Mouse (Mus musculus) heart, postnatal 10 days (tissue): ENCODE results near the gene Prkar2b. TPM values are rescaled to one million over a fixed set of nuclear protein-coding genes. Genes with fewer than 3 reads are reported as not detected.
A peak's percentile ranks its signal among the peaks of the same experiment; 100 is the strongest.

Experiments
- DNase-seq, 2 experiments: peaks; one replicate each; pipeline ENCODE4 v3.0.0; 2021
- intact Hi-C: fragments of 180-260 bp; cut with DNase I; formaldehyde crosslinking; loops from one replicate; pipeline ENCODE4 v1.15.1; 2025
- total RNA-seq, 2 experiments: library from RNA; stranded (reverse); gene quantifications; 2 replicates each; pipeline ENCODE4 v1.2.3; 2021

Prkar2b gene
- total RNA-seq, 2 experiments from 2014 or later = 15.3 to 51.6 TPM

DNA sequence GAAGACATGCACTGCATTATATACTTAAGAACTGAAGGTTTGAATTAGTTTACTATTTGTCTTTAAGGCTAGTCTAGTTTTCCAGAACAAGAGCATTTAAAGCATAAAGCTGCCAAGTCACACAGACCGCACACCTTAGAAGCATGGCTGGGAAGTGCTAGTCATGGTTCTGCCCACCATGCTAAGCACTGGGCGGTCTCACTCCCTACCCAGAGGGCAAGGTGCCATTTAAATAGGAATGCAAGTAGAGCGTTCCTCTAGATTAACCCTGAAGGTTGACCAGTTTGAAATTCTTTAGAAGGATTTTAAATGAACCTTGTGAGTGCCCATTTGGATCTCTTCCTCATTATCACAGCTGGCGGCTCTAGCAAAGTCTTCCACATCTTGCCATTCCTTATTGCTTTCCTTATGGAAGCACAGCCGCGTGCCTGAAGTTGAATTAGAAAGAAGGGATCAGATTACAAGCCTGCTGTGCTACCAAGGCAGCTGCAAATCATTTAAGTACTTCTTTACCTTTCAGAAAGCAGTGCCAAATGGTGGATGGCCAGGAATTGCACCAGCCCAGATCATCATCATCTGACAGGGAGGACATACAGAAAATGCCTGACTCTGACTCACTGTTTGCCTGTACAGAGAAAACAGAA, 124.3 kb downstream of the Prkar2b start:
- intact Hi-C loops = no loop called here
- DNase-seq = no peak

GRCm38 (mm10) chr12:31931818-31932217, 129.3 kb downstream of the Prkar2b start:
- intact Hi-C loops = no loop called here
- no peak for DNase-seq

GRCm38 (mm10) chr12:31928498-31928897, 132.6 kb downstream of the Prkar2b start:
- intact Hi-C loops = loop anchor here (5.0 to 10.0 kb wide), 2 partner anchors 201 to 554 kb away; no protein-coding TSS in a partner anchor
- DNase-seq = no peak

DNA sequence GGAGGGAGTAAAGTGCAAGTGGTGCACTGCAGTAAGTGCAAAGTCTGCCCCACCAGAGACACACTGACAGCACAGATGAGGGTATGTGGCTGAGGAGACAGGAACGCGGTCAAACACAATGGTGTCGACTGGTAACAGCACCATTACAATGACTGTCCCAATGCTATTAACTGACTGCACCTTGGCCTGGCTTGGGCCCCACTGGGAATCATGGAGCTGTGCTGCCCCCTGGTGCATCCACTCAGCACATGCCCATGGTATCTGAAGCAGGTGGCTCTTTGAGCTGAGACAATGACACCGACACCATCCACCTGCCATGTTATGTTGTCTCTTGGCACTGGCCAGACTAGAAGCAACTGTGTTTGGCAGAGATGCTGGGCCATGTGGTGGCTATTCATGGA, 134.4 kb downstream of the Prkar2b start:
- DNase-seq = peak; percentile 89 to 90
- intact Hi-C loops = loop anchor here (2.0 to 10.0 kb wide), 3 partner anchors 199 to 552 kb away; no protein-coding TSS in a partner anchor

GRCm38 (mm10) chr12:31925343-31925742, 135.8 kb downstream of the Prkar2b start:
- DNase-seq = no peak
- intact Hi-C loops = loop anchor here (5.0 to 10.0 kb wide), 2 partner anchors 198 to 551 kb away; no protein-coding TSS in a partner anchor

GRCm38 (mm10) chr12:31924135-31924534, 137.0 kb downstream of the Prkar2b start:
- DNase-seq = no peak
- intact Hi-C loops = loop anchor here (10.0 kb wide), 1 partner anchor 549 kb away; no protein-coding TSS in a partner anchor

DNA sequence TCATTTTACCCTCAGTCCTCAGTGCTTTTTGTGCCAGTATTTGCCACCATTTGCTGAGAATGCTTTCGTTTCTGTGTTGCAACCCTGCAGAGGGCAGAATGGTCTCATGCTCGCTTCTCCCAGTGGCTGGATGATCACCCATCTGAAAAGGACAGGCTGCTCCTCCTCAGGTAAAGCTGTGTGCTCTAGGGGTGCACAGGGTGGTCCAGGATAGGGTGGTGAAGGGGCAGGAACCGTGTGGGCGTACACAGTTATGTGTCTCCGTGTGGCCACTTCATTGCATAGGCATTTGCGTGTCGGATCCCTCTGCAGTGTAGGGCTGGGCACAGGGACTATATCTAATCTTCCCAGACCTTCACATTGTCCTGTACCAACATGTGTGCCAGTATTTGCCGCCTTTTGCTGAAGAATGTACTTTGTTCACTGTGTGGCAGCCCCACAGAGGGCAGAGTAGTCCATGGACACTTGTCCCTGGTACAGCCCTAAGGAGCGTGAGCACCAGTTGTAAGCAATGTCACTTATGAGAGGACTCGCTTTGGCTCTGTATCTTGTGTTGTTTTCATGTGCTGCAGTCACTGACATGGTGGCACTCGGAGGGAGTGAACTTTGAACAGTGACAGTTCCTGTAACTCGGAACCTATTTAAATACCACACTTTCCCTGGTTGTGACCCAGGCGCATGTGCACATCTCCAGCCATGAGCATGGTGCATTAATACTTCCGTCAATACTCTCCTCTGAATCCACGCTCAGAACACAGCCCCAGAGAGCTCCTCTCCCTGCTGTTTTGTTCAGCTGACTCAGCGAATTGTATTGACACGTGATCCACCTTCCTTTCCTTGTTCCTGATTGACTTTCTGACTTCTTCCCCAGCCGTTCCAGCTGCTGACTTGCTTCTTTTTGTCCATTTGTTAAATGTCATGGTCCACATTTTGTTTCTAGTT, 140.4 kb downstream of the Prkar2b start:
- intact Hi-C loops = loop anchor here (10.0 kb wide), 1 partner anchor 546 kb away; no protein-coding TSS in a partner anchor
- DNase-seq = no peak

GRCm38 (mm10) chr12:31917245-31917644, 143.9 kb downstream of the Prkar2b start:
- intact Hi-C loops = no loop called here
- peak; percentile 82 to 84 for DNase-seq

DNA sequence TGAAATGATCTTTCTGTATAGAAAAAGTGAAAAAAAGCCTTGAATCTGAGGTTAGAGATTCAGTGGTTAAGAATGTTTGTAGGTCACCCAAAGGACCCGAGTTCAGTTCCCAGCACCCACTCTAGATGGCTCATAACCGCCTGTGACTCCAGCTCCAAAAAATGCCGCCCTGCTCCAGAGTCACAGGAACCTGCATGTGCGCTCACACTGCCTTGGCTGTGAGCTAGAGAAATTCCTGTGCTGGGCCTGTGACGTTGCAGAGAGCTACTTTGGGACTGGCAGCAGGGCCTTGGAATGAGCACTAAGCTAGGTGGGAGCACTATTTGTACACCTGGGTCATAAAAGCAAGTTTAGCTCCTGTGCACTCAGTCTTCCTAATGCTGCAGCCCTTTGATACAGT, 144.4 kb downstream of the Prkar2b start:
- DNase-seq = peak; percentile 25 to 35
- intact Hi-C loops = no loop called here

DNA sequence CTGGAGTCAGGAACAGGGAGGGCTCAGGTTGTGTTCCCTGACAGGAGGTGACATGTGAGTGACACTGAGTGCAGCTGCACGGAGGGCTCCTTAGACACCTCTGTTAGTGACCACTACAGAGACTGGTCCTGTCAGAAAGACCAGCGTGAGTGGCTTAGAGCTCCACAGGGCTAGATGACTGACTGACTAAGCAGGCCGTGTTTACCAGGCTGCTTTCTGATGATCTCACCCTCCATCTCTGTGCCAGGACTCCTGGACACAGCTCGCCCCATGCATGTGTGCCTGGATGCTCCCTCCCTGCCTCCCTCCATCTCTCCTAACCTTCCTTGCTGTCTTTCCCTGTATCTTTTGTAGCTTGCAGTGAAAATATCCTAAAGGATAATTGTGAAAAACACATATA, 147.5 kb downstream of the Prkar2b start:
- peak; percentile 64 to 71 for DNase-seq
- intact Hi-C loops = no loop called here

- intact Hi-C loops = no loop called here
- no peak for DNase-seq
Observed at GRCm38 (mm10) chr12:31912966-31913551, 148.0 kb downstream of the Prkar2b start.

Other genes with a start within 250 kb of the Prkar2b start
- gene Hbp1, start 110.8 kb downstream of the Prkar2b start, total RNA-seq = 10 to 100 TPM; 87.8 to 90.0 TPM
- 1 to 10 TPM; 2.1 to 2.6 TPM for gene Pik3cg, start 147.4 kb upstream of the Prkar2b start, total RNA-seq